Mouse (Mus musculus) cerebellum, adult 9-11 months (tissue): ENCODE measurements around the gene Gpd1l.

Experiments used
- DNase-seq: peaks from one replicate; pipeline ENCODE4 v3.0.0; 2022

Gpd1l gene

DNA sequence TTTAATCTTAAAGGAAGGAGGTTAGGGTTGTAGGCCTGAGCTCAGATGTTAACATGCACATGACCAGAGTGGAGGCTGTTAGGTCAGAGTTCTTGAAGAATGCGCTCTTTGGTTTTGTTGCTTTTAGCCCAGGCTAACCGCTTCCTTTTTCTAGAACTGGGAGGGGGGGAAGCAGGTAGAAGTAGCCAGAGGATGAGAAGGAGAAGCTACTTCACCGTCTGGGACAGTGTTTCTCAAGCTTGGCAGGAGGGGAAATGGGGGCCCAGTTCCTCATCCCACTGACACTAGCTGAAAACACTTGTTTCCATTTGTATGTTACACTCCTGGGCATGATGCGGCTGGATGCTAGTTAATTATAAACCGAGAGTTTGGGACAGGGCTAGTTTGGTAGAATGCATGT lies 8.2 kb downstream of the Gpd1l start:
- no peak for DNase-seq

DNA sequence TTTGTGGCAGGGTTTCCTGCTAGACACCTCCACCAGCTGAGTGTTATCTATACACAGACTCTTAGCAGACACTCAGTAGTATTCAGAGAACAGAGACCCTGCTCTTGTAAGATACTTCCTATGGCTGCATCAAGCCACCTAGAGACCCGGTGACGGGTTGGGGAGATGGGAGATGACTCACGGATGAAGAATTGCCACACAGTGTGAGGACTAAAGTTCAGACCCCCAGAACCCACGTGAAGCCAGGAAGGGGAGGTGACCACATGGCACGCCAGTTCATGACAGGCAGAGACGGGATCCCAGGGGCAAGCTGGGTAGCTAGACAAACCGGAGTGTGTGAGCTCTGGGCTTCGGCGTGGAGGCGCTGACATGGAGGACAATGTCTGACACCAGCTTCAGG lies 8.7 kb downstream of the Gpd1l start:
- DNase-seq: no peak

DNA sequence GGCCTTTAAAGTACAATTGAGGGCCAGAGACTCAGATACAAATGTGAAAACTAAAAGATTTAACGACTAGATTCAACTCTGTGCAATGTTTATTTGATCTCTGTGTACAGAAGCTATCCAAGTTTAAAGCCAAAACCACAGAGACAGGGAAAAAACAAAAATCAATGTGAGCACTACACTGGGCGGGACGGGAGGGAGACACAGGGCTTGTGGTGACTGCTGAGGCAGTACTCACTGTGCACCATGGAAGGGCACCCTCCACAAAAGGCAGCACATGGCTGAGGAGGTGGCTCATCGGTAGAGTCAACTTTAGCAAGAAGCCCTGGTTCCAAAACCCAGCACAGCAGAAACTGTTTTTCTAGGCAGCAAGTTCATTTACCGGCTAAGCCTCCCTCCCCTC lies 9.3 kb downstream of the Gpd1l start:
- no peak for DNase-seq

DNA sequence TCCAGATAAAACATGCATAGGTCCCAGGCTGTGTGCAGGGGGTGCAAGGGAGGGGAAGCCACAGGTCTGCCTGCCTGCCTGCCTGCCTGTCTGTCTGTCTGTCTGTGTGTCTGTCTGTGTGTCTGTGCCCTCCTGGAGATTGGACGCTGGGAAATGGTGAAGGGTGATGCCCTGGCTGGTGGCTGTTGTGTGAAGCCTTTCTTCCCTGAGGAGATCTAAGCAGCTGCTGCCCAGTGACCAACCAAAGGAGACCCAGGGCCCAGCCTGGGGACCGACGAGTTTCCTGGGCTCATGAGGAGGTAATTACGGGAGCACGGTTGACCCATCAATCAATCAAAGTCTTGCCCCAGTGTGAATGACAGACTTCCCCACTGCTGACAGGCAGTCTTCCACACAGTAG lies 11.6 kb downstream of the Gpd1l start:
- DNase-seq: no peak

DNA sequence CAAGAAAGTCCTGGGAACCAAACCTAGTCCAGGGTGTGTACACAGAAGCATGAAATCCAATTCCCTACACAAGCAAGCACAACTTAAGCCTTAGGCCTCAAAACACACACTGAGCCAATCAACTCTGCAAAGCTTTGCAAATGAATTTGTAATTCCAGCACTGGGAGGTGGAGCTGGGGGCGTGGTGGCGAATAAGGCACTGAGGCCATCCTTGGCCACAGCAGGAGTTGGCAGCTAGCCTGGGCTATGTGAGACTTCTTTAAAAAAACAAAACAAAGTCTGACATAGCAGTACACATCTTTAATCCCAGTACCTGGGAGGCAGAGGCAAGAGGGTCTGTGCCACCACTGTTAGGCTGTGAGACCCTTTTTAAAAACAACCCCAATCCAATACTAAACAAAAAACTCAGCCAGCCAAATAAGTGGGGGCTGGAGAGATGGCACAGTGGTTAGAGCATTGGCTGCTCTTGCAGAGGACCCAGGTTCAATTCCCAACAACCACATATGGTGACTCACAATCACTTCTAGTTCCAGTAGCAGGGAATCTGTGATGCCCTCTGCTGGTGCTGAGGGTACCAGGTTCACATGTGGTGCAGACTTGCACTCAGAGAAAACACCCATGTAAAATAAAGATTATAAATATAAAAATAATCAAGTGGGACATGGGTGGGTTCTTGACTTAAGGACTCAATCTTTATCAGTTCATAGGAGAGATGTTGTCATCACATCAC lies 12.3 kb downstream of the Gpd1l start:
- no peak for DNase-seq

DNA sequence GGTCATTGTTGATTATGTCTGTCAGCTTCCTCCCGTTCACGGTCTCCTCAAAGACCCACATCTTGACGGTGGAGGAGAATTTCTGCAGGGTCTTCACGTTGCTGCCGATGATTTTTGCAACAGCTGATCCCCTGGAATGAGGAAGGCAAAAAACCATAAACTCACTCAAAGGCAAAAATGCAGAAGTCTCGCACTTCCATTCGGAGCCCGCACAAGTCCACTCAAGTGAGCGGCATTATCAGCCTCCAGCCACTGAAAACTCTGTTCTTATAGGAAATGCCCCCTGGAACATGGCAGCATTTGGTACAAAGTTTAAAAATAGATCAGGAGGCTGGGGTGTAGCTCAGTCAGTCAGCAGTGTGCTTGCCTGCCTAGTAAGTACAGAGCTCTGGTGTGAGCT lies 13.2 kb downstream of the Gpd1l start:
- DNase-seq: no peak

DNA sequence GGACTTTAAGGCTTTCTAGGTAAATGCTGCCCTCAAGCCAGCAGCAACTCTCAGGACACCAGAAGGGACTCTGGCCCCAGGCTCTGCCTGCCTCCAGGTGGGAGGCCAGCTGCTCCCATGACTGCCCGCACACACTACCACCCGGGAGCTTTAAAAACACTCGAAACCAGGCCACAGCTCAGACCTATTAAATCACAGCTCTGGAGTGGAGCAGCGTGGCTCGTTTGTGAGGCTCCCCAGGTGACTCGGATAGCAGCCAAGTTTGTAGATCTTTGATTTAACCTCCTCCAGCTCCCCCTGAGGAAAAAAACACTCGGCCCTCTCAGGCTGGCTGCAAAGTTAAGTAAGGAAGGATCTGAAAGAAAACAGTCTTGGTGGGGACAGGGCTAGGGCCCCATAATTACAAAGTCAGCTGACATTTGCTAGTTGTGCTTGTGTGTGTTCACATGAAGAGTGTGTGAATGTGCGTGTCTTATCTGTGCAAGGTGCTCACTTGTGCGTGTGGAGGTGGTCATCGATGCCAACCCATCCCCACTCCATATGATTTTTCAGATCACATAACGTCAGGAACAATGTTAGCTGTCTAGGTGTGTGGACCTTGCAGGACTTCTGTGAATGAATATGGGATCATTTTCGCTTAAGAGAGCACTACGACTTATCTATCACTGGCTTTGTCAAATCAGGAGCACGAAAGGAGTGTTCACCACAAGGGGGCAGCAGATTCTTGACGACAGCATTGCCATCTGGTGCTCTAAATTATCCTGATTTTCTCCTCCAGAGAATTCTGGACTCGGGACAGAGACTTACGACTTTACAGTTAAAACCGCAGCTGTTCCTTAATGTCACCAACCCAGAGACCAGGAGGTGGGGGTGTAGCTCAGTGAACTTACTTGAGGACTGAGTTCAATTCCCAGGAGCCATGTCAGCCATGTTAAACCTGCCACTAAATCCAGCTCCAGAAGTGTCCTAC lies 20.8 kb downstream of the Gpd1l start:
- peak; percentile 85 for DNase-seq

DNA sequence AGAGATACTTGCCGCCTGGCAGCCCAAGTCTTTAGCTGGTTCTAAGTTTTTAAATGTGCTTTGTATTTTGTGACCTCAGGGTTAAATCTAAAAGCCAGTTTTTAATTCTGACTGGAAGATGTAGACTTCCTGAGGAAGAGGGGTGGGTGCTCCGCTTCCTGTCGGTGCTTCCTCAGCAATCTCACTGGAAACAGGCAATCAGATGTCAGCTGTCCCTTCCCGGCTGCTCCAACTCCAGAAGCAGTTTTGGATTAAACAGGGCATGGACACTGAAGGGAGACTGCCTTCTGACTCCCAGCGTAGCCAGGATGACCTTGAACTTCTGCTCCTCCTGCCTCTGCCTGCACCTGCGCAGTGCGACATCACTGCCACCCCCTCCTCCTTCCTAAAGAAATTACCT lies 26.3 kb downstream of the Gpd1l start:
- DNase-seq: no peak

DNA sequence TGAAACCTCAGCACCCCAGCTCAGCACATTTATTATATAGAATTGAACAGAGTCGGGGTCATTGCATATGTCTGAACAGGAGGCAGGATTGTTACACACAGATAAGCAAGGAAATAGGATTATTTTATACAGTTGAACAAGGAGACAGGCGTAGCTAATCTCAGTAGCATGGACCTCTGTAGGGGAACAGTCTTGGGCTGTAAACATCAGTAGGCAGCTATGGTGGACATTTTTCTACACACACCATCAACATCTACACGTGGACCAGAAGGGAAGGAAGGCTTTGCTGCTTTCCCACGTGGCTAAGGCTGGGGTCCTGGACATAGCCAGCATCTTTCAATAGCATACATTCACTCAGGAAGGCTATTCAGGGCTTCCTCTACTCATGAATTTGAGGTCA lies 37.9 kb downstream of the Gpd1l start:
- no peak for DNase-seq

DNA sequence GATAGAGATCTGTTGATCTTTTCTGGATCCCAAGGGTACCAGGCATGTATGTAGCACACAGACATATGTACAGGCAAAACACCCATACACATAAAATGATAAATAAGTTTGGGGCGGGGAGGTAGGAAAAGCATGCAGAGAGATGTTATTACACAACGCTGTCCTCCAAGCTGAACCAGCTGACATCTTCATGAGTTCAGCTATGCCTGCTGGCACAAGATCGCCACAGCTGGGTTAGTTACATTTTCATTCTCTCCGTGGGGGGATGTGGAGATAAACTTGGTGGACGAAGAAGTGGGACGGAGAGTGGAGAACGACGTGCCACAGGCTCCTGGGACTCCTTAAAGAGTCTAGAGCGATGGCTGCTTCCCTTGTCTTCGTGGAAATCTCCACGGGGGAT lies 40.8 kb downstream of the Gpd1l start:
- DNase-seq: no peak

DNA sequence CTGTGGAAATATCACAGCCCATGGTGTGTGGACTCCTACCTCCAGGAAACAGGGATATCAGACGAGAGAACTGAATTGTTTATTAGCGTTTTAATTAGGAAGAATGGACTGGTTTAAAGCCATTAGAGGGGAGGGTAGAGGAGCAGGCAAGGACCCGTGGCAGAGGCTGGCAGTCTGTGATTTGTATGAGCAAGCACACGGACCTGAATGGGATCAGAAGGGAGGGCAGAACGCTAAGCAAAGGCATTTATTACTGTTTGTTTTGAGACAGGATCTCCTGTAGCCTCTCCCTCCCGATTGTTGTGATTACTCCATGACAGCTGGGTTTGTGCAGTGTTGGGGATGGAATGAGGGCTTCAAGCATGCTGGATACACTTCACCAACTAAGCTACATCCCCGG lies 43.4 kb downstream of the Gpd1l start:
- DNase-seq: no peak

DNA sequence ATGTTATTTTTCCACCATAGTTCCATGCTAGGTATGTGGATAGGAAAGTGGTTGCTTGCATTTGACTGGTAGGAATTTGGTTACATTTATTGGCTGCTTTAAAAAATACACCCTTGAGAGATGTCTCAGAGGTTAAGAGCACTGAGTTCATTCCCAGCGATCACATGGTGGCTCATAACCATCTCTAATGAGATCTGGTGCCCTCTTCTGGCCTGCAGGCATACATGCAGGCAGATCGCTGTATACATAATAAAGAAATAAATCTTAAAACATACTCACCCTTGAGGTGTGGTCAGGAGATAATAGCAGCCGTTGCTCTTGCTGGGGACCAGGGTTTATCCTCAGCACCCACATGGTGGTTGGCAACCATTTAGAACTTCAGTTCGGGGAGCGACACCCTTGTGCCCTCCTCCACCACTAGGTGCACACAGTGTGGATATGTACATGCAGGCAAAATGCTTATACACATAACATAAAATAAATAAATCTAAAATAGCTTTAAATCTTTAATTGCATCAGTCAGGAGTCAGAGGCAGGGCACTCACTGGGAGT lies 44.9 kb downstream of the Gpd1l start:
- DNase-seq: no peak

DNA sequence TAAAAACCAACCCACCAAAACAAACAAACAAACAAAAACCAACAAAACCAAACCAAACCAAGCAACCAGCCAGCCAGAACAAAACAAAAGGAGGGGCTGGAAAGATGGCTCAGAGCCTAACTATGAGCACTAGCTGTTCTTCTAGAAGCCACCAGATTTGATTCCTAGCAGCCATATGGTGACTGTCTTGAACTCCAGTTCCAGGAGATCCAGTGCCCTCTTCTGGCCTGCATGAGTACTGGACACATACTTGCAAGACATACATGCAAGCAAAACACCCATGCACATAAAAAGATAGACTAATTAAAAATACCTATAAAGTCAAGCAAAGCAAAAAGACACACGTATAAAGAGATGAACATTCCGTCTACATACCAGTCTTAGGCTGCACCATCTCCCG lies 46.1 kb downstream of the Gpd1l start:
- DNase-seq: no peak

DNA sequence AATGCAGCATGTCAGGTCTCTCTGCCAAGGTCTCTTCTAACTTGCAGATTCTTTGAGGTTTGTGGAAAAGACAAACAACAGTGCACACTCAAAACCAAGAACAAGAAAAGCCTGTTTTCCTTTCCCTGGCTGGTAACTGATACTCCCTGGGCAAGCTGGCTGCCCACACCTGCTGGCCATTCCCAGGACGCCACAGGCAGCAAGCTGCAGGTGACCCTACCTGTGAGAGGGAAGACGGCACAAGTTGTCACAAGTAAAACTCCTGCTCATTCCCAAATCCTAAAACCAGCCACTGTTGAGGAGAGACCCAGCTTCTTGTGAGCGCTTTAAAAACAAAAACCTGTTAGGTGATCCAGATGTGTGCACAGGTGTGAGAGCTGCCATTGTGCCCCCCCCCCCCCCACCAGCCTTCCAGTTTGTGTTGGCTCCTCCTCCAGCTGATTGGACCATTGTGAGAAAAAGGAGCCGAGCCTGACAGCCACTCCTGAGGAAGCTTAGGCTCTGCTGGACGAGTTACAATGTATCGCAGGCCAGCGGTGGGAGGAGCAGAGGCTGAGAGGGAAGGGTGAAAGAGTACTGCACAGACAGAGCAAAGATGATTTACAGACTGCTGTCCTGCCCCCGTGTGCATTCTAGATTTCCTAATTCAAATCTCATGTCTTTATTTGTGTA lies 47.7 kb downstream of the Gpd1l start:
- DNase-seq: no peak

DNA sequence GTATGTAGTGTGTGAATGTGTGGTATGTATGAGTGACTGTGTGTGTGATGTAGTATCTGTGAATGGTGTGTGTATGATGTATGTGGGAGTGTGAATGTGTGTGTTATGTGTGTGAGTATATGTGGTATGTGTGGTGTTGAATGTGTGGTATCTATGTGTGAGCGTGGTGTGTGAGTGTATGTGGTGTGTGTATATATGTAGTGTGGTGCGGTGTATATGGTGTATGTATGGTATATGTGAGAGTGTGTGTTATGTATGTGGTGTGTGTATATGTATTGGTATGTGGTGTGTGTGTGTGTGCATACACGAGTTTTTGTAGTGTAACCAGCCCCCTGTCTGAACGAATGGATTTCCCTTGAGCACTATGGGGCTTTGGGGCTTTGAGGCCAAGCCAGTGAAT lies 48.2 kb downstream of the Gpd1l start:
- no peak for DNase-seq

DNA sequence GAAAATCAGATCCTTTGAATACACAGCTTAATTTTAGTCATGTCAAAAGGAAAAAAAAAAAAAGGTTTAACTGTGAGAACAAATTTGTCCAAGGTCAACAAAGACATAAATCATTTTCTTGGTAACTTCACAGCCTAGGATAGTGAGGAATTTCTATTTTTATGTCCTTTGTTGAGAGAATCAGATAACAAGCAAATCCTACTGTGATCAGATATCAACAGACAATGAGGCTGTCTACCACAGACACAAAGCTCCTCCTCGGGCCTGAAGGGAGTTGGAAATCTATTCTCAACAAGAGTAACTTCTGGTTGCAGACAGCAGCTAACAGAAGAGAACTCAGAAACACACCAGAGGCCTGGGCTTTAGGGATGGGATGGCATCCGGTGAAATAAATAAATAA lies 51.8 kb downstream of the Gpd1l start:
- no peak for DNase-seq

DNA sequence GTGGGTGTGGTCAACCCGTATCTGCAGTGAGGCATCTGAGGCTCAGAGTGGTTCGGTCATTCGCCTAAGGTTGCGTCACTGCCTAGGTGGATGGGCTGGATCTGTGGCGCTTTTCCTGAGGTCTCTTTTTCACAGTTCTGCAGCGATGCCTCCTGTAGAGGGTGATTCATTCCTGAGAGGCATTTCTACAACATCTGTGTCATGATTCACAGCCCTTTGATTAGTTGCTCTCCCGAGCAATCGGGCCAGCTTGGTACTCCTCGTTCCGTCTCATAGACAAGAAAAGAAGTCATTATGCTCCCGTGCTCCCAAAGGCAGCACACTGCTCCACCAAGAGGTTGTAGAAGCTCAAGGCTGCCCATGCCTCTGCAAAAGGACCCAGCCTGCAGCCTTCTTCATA lies 78.5 kb downstream of the Gpd1l start:
- DNase-seq: no peak

DNA sequence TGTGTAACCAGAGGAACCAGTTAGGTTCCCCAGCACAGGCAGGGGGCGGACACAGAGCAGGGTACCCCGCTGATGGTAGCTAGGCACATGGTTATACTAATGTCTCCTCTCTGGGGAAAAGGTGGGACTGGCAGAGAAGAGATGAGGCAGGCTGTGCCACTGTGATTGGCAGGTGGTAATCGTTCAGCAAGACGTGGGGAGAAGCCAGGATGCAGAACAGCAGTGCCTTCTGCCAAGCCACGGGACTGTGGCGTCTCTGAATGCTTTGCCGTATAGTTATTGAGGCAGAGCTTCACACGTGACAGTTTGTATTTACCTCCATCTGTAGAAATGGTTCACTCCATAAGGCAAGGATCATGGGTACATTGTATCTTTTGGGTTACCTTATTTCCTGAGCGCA lies 79.1 kb downstream of the Gpd1l start:
- peak; percentile 4 for DNase-seq

DNA sequence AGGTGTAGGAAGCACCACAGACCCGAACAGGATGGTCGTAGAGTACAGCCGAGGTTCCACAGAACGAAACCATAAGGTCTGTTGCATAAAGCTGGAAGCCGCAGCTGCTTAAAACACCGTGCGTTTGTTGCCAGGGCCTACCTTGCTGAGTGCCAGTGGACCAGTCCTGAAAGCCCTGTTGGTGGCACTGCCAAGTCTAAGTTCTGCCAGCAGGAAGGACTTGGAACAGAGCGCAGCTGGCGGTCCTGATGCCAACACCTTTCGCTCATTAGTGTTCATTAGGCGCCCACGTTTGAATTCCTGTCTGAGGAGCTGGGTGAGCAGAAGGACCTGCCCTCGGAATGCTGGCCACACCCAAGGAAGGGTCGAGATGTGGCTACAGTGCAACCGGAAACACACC lies 80.5 kb downstream of the Gpd1l start:
- DNase-seq: no peak

DNA sequence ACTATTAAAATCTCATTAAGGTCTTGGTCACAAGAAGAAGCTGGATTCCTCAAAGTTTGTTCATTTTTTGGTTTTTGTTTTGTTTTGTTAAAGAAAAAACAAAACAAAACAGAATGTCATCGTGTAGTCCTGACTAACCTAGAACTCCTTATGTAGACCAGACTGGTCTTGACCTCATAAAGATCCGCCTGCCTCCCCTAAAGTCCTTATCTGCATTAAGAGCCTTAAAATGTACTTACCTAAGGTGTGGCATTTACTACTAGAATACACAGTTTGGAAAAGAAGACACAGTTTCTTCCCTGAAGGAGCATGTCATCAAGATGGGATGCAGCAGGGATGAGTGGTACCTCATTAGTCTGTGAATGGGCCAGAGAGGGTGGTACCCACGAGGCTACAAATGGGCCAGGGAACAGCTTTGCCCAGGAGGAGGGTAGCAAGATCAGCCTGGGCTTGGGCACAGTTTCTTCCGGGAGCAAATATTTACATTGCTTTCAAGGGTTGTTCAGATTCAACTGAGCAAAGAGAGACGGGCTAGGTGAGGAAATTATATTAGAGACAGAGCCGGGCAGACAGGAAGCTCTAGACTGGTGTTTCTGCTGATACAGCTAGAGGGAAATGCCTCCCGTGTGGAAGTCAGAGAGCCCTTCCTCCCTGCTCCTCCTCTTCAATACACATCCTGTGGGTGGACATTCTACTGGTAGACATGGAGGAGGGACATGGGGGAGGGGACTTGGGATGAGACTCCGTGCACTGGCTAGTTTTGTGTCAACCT lies 82.2 kb downstream of the Gpd1l start:
- DNase-seq: no peak
